Mouse (Mus musculus): ENCODE results near the gene Usp22.

- TF ChIP-seq CTCF (IDR thresholded peaks at IDR 0.05; ENCODE audit: low read depth) = no peak
- TF ChIP-seq EP300 (IDR thresholded peaks at IDR 0.05; ENCODE audit: low read depth) = no peak
Measured at GRCm38 (mm10) chr11:61224234-61224744, 49.4 kb upstream of the Usp22 start.

Data from liver, embryonic 14.5 days (tissue).